Mouse (Mus musculus) lung, embryonic 15.5 days (tissue): ENCODE data around the gene Abca9. TPM values are rescaled to one million over a fixed set of nuclear protein-coding genes. Genes with fewer than 3 reads are reported as not detected.

Experiments used
- ATAC-seq: fragments of 200-750 bp; cut with Nextera tagmentation; 2 replicates; pipeline ENCODE4 v1.8.0; 2017; ENCODE audit warnings: moderate number of reproducible peaks, borderline replicate concordance; ENCODE audit not compliant: low FRiP score, low TSS enrichment; ENCODE audit errors: extremely low read depth
- H3K27ac ChIP-seq: fragments of 300-500 bp; sonication (generic); 2 replicates; pipeline ENCODE4 v1.5.1; 2015; ENCODE audit warnings: moderate library complexity, mild to moderate bottlenecking, inconsistent platforms
- H3K27me3 ChIP-seq: fragments of 300-500 bp; sonication (generic); 2 replicates; pipeline ENCODE4 v1.6.1; 2015; ENCODE audit warnings: inconsistent platforms
- H3K36me3 ChIP-seq: fragments of 300-500 bp; sonication (generic); 2 replicates; pipeline ENCODE4 v1.6.1; 2015; ENCODE audit warnings: inconsistent platforms
- H3K4me1 ChIP-seq: fragments of 300-500 bp; sonication (generic); 2 replicates; pipeline ENCODE4 v1.6.1; 2015; ENCODE audit warnings: inconsistent platforms
- H3K4me2 ChIP-seq: fragments of 300-500 bp; sonication (generic); 2 replicates; pipeline ENCODE4 v1.6.1; 2015; ENCODE audit warnings: inconsistent platforms, mild to moderate bottlenecking, moderate library complexity
- H3K4me3 ChIP-seq: fragments of 300-500 bp; sonication (generic); 2 replicates; pipeline ENCODE4 v1.5.1; 2015; ENCODE audit warnings: mild to moderate bottlenecking, inconsistent platforms
- H3K9ac ChIP-seq: fragments of 300-500 bp; sonication (generic); 2 replicates; pipeline ENCODE4 v1.6.1; 2015; ENCODE audit warnings: inconsistent platforms
- H3K9me3 ChIP-seq: fragments of 300-500 bp; sonication (generic); 2 replicates; pipeline ENCODE4 v1.6.1; 2016; ENCODE audit warnings: inconsistent platforms
- WGBS: fragments of 180-500 bp; shearing (Covaris S2); methylation state at CpG from one replicate; pipeline ENCODE4 v1.1.7; 2015; 5-methylcytosine and 5-hydroxymethylcytosine counted together
- polyA plus RNA-seq: library from polyadenylated mRNA; unstranded; fragments of >200 nt; fragmentation: Nextera tagmentation; extraction: Ambion mirVana; gene quantifications from 2 replicates; pipeline ENCODE4 v1.2.1, GENCODE M21; 2015

The Abca9 gene
- polyA plus RNA-seq, 1 experiment from 2014 or later: 5.6 TPM

- H3K9me3 ChIP-seq: no peaks in the 10 kb centered on the region
- H3K4me2 ChIP-seq: no peak overlapping the region
- no peaks in the 10 kb centered on the region for H3K4me1 ChIP-seq
- no peaks in the 10 kb centered on the region for H3K27me3 ChIP-seq
- no peak overlapping the region for H3K4me3 ChIP-seq
- no peak overlapping the region for H3K27ac ChIP-seq
- no peak overlapping the region for H3K9ac ChIP-seq
- no peak for ATAC-seq
- WGBS: 62% methylated on average over 2 of the region's 2 CpGs
- no peaks in the 10 kb centered on the region for H3K36me3 ChIP-seq
These were observed 107.9 kb downstream of the Abca9 start for GRCm38 (mm10) chr11:110060127-110060526.

DNA sequence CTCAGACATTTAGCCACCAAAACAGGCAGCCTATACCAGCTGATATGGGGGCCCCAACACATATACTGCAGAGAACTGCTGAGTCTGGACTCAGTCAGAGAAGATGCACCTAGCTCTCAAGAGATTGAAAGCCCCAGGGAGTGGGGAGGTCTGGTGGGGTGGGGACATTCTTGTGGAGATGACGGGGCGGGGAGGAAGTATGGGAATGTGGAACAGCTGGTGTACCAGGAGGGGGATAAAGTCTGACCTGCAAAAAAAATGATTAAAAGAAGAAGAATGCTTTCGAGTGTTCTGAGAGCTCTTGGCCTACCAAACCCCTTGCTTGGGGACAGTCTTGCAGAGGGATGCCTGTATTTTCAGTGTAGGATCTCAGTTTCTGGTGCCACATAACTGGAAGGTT is 114.3 kb downstream of the Abca9 start:
- H3K27me3 ChIP-seq: no peaks in the 10 kb centered on the region
- H3K9me3 ChIP-seq: no peaks in the 10 kb centered on the region
- no peak overlapping the region for H3K4me2 ChIP-seq
- no peak overlapping the region for H3K9ac ChIP-seq
- H3K4me3 ChIP-seq: no peak overlapping the region
- 45% methylated on average over 3 of the region's 3 CpGs for WGBS
- H3K4me1 ChIP-seq: no peaks in the 10 kb centered on the region
- ATAC-seq: no peak
- no peaks in the 10 kb centered on the region for H3K36me3 ChIP-seq
- no peak overlapping the region for H3K27ac ChIP-seq

Other genes with a start within 250 kb of the Abca9 start
- gene Abca8b, start 172.4 kb downstream of the Abca9 start, polyA plus RNA-seq: 0.45 and 0.54 TPM in 2 replicates
- 4.5 and 6.7 TPM in 2 replicates for gene Abca8a, start 72.2 kb downstream of the Abca9 start, polyA plus RNA-seq
- gene Abca6, start 83.6 kb upstream of the Abca9 start, polyA plus RNA-seq: 1.6 and 1.7 TPM in 2 replicates
- gene Abca5, start 169.5 kb upstream of the Abca9 start, polyA plus RNA-seq: 4.2 TPM in 2 replicates
- gene Map2k6, start 230.9 kb upstream of the Abca9 start, polyA plus RNA-seq: 20.6 and 21.2 TPM in 2 replicates